28 mouse cellular contexts compared by ENCODE assay signal in the genomic region with DNA sequence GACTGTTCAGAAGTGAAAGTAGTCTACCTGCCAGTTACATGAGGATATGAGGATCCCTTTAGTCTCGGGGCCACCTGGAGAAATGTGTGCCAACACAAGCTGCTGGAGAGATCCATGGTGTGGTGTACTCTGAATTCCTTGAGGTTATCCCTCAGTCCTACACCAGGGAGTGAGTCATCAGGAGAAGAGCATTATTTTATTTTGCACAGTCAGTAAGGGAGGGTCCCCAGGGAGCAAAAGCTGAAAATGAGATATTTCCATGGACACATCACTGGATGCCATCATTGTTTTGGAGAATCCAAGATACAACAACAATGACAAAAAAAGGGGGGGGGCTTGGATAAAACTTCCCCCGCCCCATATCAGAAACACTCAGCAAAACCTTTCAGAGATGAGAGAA. TPM values are rescaled to one million over a fixed set of nuclear protein-coding genes. Genes with fewer than 3 reads are reported as not detected.
"Had no signal": no experiment of that assay in that cellular context is flagged by ENCODE, and none has a peak within 500 bp of the region (broad histone marks: within the 10 kb centered on the region; RNA-seq: fewer than 3 reads in every experiment).

No protein-coding gene starts in this region.

- H3K36me3 ChIP-seq: limb, embryonic 12.5 days; limb, embryonic 15.5 days; midbrain, embryonic 12.5 days; neural tube, embryonic 12.5 days; neural tube, embryonic 15.5 days; stomach, embryonic 15.5 days had no signal

- H3K27ac ChIP-seq: limb, embryonic 12.5 days; limb, embryonic 15.5 days; liver, embryonic 14.5 days; macrophage; midbrain, embryonic 12.5 days; neural tube, embryonic 12.5 days; neural tube, embryonic 15.5 days; stomach, embryonic 15.5 days had no signal

- H3K4me2 ChIP-seq: limb, embryonic 12.5 days; limb, embryonic 15.5 days; liver, embryonic 11.5 days; lung, embryonic 14.5 days; midbrain, embryonic 12.5 days; neural tube, embryonic 12.5 days; neural tube, embryonic 15.5 days; stomach, embryonic 15.5 days had no signal

- H3K9me3 ChIP-seq: limb, embryonic 12.5 days; limb, embryonic 15.5 days; midbrain, embryonic 12.5 days; neural tube, embryonic 12.5 days; neural tube, embryonic 15.5 days; stomach, embryonic 15.5 days had no signal

- H3K27me3 ChIP-seq: limb, embryonic 12.5 days; limb, embryonic 15.5 days; midbrain, embryonic 12.5 days; neural tube, embryonic 12.5 days; neural tube, embryonic 15.5 days; stomach, embryonic 15.5 days had no signal

- H3K4me1 ChIP-seq: neural tube, embryonic 12.5 days had no signal

- DNase-seq: kidney, adult 11 months; kidney, adult 9 months; kidney, postnatal 14 days; kidney, postnatal 4 days; left cerebral cortex, postnatal 4 days; liver, postnatal 0 days; lung, embryonic 14.5 days; right cerebral cortex, adult 18-20 months; right cerebral cortex, postnatal 14 days; right cerebral cortex, postnatal 4 days; spleen, adult 18-20 months; thymus, postnatal 25 days had no signal

- H3K4me3 ChIP-seq: limb, embryonic 12.5 days; limb, embryonic 15.5 days; midbrain, embryonic 12.5 days; neural tube, embryonic 12.5 days; neural tube, embryonic 15.5 days; stomach, embryonic 15.5 days had no signal

- ATAC-seq: liver, postnatal 0 days; lung, postnatal 0 days; midbrain, embryonic 16.5 days had no signal

RNA-seq across cellular contexts. Expression of gene Avpr1b, which starts 47.1 kb away (rescaled TPM):
- total RNA-seq: left cerebral cortex, adult 8-10 months; left cerebral cortex, postnatal 14 days; left cerebral cortex, postnatal 4 days; monocyte, adult 5-6 weeks had no signal
- polyA plus RNA-seq: kidney, embryonic 16.5 days; limb, embryonic 12.5 days; limb, embryonic 15.5 days; liver, embryonic 11.5 days; liver, embryonic 14.5 days; liver, postnatal 0 days; lung, embryonic 14.5 days; lung, postnatal 0 days; macrophage; midbrain, embryonic 12.5 days; midbrain, embryonic 16.5 days; neural tube, embryonic 12.5 days; neural tube, embryonic 15.5 days; stomach, embryonic 15.5 days; thymus, postnatal 0 days had no signal
